Mouse (Mus musculus) hindbrain, postnatal 0 days (tissue): ENCODE data around the gene Dolpp1. TPM values are rescaled to one million over a fixed set of nuclear protein-coding genes. Genes with fewer than 3 reads are reported as not detected.
"Not testable (repeated sequence)": the region's sequence is repeated elsewhere in the genome, so short reads cannot be mapped to it uniquely, and the experiment has no call there.

Experiments
- ATAC-seq: fragments of 200-750 bp; cut with Nextera tagmentation; 2 replicates; pipeline ENCODE4 v1.8.0; 2017; ENCODE audit warnings: mild to moderate bottlenecking, moderate TSS enrichment, moderate library complexity
- DNase-seq: peaks from one replicate; pipeline ENCODE4 v3.0.0-alpha.2; 2015; ENCODE audit warnings: low spot score
- H3K27ac ChIP-seq: fragments of 300-500 bp; sonication (generic); 2 replicates; pipeline ENCODE4 v1.5.1; 2014; ENCODE audit warnings: mild to moderate bottlenecking
- H3K27me3 ChIP-seq: fragments of 300-500 bp; sonication (generic); 2 replicates; pipeline ENCODE4 v1.6.1; 2014; ENCODE audit warnings: low read length, mixed read lengths; ENCODE audit not compliant: insufficient read depth
- H3K36me3 ChIP-seq: fragments of 300-500 bp; sonication (generic); 2 replicates; pipeline ENCODE4 v1.6.1; 2014; ENCODE audit warnings: low read length, mixed read lengths; ENCODE audit not compliant: insufficient read depth
- H3K4me1 ChIP-seq: fragments of 300-500 bp; sonication (generic); 2 replicates; pipeline ENCODE4 v1.6.1; 2014; ENCODE audit warnings: antibody characterized with exemption, low read length, mixed read lengths; ENCODE audit not compliant: insufficient read depth
- H3K4me2 ChIP-seq: fragments of 300-500 bp; sonication (generic); 2 replicates; pipeline ENCODE4 v1.6.1; 2014; ENCODE audit warnings: low read depth, mild to moderate bottlenecking, low read length, moderate library complexity, mixed read lengths
- H3K4me3 ChIP-seq: fragments of 300-500 bp; sonication (generic); 2 replicates; pipeline ENCODE4 v1.5.1; 2014; ENCODE audit warnings: low read length
- H3K9ac ChIP-seq: fragments of 300-500 bp; sonication (generic); replicated peaks from 2 replicates; pipeline ENCODE4 v1.6.1; 2014; ENCODE audit warnings: mild to moderate bottlenecking, low read length, moderate library complexity, mixed read lengths
- H3K9me3 ChIP-seq: fragments of 300-500 bp; sonication (generic); 2 replicates; pipeline ENCODE4 v1.6.1; 2016; ENCODE audit warnings: low read length, mixed read lengths
- CTCF ChIP-seq: IDR thresholded peaks from 2 replicates; pipeline ENCODE4 v1.5.1; 2016; ENCODE audit warnings: antibody characterized with exemption, control low read depth, low read depth
- WGBS: fragments of 180-500 bp; shearing (Covaris S2); extraction: QIAGEN DNeasy Blood & Tissue Kit; methylation state at CpG from one replicate; pipeline ENCODE4 v1.1.7; 2014; 5-methylcytosine and 5-hydroxymethylcytosine counted together
- polyA plus RNA-seq: library from polyadenylated mRNA; unstranded; fragments of >200 nt; fragmentation: Nextera tagmentation; extraction: Ambion mirVana; gene quantifications from 2 replicates; pipeline ENCODE4 v1.2.1, GENCODE M21; 2015
- total RNA-seq: library from RNA; depleted of rRNA; stranded (reverse); fragments of >200 nt; gene quantifications from 2 replicates; pipeline ENCODE4 v1.2.3, GENCODE M21; 2014

Gene Dolpp1
- total and polyA plus RNA-seq, 2 experiments from 2014 or later = 49.4 to 119 TPM

DNA sequence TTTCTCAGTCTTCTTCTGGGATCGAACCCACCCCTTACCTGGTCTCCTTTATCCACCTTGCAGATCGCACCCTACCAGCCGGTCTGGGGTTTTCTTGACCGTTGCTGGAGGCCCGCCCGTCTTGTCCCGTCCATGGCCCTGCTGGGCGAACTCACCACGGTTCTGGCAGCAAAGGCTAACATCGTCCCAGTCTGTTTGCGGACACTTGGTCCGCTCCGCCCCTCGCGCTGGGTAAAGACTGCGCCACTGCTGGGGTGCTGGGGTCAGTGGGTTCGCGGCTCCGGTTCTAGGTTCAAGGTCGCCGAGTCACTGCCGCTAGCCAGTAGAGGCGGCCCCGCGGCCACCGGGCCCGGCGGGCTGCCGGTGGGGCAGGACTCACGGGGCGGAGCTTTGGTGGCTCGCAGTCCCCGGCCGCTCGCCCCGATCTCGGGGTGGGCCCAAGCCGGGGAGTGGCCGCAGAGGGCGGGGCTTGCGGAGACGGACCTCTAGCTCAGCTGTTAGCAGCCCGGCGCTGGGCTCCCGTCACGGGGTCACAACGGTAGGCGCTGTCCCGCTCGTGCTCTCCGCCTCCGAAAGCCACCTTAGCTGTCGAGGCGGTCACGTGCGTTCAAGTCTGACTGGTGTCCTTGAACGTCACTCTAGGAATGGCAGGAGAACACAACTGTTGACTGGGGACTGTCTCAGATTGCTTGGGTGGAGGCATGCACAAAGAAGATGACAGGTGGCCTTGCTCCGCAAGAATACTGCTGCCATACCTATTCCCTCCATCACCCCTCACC is 23.3 kb downstream of the Dolpp1 start, which contains the start of gene Crat:
Gene Crat, minus strand, starts transcription at position 657 of the 779 bp plus-strand sequence.
- H3K4me2 ChIP-seq = peak within 1 kb of the TSS; percentile 69
- H3K27ac ChIP-seq = peak within 1 kb of the TSS; percentile 97
- no peaks in the 10 kb centered on the region; the same call in 1 of the 2 replicates for H3K36me3 ChIP-seq
- H3K4me1 ChIP-seq = peaks cover 18% of the 10 kb centered on the region
- WGBS = 2% methylated on average over 58 of the region's 58 CpGs
- no peak for TF ChIP-seq CTCF
- H3K27me3 ChIP-seq = no peaks in the 10 kb centered on the region
- peak within 1 kb of the TSS; percentile 96 for H3K9ac ChIP-seq
- H3K9me3 ChIP-seq = no peaks in the 10 kb centered on the region
- peak within 1 kb of the TSS; percentile 96 for H3K4me3 ChIP-seq
- DNase-seq (peak; percentile 86), ATAC-seq (peak; percentile 84)

DNA sequence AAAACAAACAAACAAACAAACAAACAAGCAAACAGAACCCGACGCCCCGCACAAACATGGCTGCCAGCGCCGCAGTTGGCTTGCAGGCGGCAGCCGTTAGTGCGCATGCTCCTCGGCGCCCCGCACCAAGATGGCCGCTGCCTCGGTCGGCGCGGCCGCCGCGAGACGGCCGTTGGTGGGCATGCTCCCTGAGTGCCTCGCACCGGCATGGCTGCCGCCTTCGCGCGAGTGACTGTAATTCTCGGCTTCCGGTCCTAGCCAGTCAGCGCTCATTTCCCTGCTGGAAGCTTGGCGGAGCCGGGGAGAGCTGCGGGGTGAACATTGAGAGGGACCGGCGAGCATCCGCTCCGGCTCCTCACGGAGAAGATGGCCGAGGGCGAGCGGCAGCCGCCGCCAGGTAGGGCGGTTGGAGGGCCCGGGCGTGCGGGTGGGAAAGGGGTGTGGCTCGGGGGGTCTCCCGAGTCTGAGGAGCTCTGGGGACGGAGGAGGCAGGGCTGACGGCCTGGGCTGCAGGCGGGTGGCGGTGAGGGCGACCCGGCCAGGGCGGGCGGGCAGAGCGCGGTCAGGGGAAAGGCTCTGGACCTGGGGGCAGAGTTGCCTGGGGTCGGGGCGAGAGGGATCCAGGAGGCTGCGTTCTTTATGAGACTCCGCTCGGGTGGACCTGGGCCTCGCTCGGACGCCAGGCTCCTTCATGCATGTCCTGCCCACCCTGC is 24.0 kb downstream of the Dolpp1 start, which contains the start of gene Ptpa:
Gene Ptpa, plus strand, starts transcription at position 104 of the 713 bp plus-strand sequence.
- H3K4me3 ChIP-seq = peak within 1 kb of the TSS; percentile 96
- peak; percentile 93 for ATAC-seq
- no peaks in the 10 kb centered on the region for H3K9me3 ChIP-seq
- TF ChIP-seq CTCF = no peak
- peak within 1 kb of the TSS; percentile 96 for H3K9ac ChIP-seq
- 1% methylated on average over 65 of the region's 67 CpGs for WGBS
- H3K4me2 ChIP-seq = peak within 1 kb of the TSS; percentile 69
- peaks cover 18% of the 10 kb centered on the region for H3K4me1 ChIP-seq
- DNase-seq = peak; percentile 97
- peak within 1 kb of the TSS; percentile 97 for H3K27ac ChIP-seq
- no peaks in the 10 kb centered on the region; the same call in 1 of the 2 replicates for H3K36me3 ChIP-seq
- no peaks in the 10 kb centered on the region for H3K27me3 ChIP-seq

DNA sequence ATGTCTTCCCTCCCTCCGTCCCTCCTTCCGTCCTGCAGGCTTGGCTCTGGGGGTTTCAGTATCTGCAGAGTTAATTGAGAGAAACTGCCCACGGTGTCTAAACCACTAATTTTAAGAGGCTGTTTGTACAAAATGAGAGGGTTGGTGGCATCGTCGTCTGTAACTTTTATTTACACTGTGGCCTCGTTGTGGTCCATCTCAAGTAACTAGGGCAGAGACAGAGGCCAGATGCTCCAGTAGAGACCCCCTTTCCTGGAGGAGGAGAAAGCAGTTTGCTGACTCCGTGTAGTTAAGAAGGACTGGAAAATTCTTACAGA is 24.6 kb downstream of the Dolpp1 start:
- TF ChIP-seq CTCF = no peak
- Histone ChIP-seq H3K4me2 (peak overlapping the region; percentile 69), H3K36me3 (no peaks in the 10 kb centered on the region; the same call in 1 of the 2 replicates), H3K4me1 (peaks cover 18% of the 10 kb centered on the region), H3K27me3 (no peaks in the 10 kb centered on the region), H3K9me3 (no peaks in the 10 kb centered on the region), H3K4me3 (peak overlapping the region; percentile 96), H3K9ac (peak overlapping the region; percentile 96), H3K27ac (peak overlapping the region; percentile 97)
- DNase-seq (no peak), ATAC-seq (no peak)
- 0% methylated on average over 7 of the region's 7 CpGs for WGBS

DNA sequence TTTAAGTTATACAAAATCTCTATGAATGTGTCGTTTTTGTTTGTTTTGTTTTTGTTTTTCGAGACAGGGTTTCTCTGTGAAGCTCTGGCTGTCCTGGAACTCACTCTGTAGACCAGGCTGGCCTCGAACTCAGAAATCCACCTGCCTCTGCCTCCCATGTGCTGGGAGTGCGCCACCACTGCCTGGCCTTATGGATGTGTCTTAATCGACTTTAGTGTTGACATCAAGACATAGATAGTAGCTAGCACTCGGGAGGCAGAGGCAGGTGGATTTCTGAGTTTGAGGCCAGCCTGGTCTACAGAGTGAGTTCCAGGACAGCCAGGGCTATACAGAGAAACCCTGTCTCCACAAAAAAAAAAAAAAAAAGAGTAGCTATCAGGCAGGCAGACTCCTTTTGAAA is 25.1 kb downstream of the Dolpp1 start:
- H3K27ac ChIP-seq = 0 out of 2 replicates have a peak overlapping the region, but pooled peaks have one; percentile 97
- ATAC-seq, H3K27me3 ChIP-seq, H3K9me3 ChIP-seq, H3K9ac ChIP-seq, DNase-seq, H3K36me3 ChIP-seq: not testable (repeated sequence)
- H3K4me3 ChIP-seq = peak overlapping the region; percentile 96; the same call in 1 of the 2 replicates
- H3K4me1 ChIP-seq = peaks cover 18% of the 10 kb centered on the region
- 74% methylated on average over 6 of the region's 6 CpGs for WGBS
- H3K4me2 ChIP-seq = peak overlapping the region; percentile 69

DNA sequence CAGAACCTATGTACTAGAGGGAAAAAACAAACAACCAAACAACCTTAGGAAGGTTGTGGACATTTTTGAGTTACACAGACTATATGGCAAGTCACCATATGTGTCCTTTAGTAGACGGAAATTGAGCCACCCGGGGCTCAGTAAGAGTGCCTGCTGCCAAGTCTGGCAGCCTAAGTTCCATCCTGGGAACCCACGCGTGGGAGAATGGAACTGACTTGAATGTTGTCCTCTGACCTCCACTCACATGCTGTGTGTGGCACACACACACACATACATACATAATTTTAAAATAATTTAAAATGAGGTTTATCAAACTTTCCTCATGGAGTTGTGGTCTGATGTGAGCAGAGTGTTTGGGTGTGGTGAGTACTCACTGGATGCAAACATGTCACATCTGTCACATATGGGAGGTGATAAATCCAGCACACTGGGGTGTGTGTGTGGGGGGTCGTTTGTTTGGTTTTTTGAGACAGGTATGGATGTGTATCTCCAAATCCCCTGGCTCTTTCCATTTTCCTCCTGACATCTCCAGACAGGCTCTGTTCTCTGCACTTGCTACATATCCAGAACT is 25.6 kb downstream of the Dolpp1 start:
- H3K9ac ChIP-seq = no peak overlapping the region
- H3K4me2 ChIP-seq = peak overlapping the region; percentile 69; the same call in 1 of the 2 replicates
- H3K27ac ChIP-seq = no peak overlapping the region
- H3K4me3 ChIP-seq = no peak overlapping the region
- no peak for ATAC-seq
- no peaks in the 10 kb centered on the region; the same call in 1 of the 2 replicates for H3K36me3 ChIP-seq
- TF ChIP-seq CTCF = no peak
- DNase-seq = no peak
- WGBS = 50% methylated on average over 5 of the region's 5 CpGs
- H3K27me3 ChIP-seq = no peaks in the 10 kb centered on the region
- H3K4me1 ChIP-seq = peaks cover 18% of the 10 kb centered on the region
- no peaks in the 10 kb centered on the region for H3K9me3 ChIP-seq

DNA sequence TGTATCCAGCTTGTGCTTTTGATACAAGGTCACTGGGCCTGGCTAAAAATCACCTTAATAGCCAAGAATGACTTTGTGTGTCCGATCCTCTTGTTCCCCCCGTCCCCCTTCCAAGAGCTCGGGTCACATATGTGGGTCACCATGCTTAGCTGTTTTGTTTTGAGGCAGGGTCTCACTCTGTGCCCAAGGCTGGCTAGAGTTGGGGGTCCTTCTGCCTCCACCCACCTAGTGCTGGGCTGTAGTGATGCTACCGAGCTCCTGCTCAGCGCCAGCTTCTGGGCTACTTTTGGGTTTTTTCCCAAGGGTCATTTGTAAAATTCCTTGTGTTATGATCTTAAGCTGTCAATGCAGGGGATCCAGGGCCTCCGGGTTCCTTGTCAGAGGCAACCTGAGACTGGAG is 26.2 kb downstream of the Dolpp1 start:
- Histone ChIP-seq H3K9me3 (no peaks in the 10 kb centered on the region), H3K4me3 (no peak overlapping the region), H3K4me2 (peak overlapping the region; percentile 37), H3K27ac (no peak overlapping the region), H3K27me3 (no peaks in the 10 kb centered on the region), H3K9ac (peak overlapping the region; percentile 28; the same call in 1 of the 2 replicates), H3K36me3 (no peaks in the 10 kb centered on the region), H3K4me1 (peaks cover 18% of the 10 kb centered on the region)
- WGBS = 70% methylated on average over 6 of the region's 6 CpGs
- no peak for DNase-seq
- ATAC-seq = no peak
- no peak for TF ChIP-seq CTCF
